Mouse (Mus musculus): ENCODE results near the gene Vamp5.

GRCm38 (mm10) chr6:72344396-72345073 lies 35.7 kb downstream of the Vamp5 start:
- TF ChIP-seq CTCF (IDR thresholded peaks at IDR 0.05) (no peak), POLR2A (IDR thresholded peaks at IDR 0.05; ENCODE audit: insufficient read depth, low read depth, low read length) (no peak), EP300 (IDR thresholded peaks at IDR 0.05; ENCODE audit: insufficient read depth, low read depth, low read length) (no peak)

Measured in heart, adult 2 months (tissue).